Mouse (Mus musculus): ENCODE measurements around the gene Btbd7.

Btbd7 gene

GRCm38 (mm10) chr12:102784899-102785592 lies 93.2 kb downstream of the Btbd7 start:
- DNase-seq (ENCODE audit: extremely low read depth, low read depth, low spot score), result no peak

GRCm38 (mm10) chr12:102782841-102783240 lies 95.4 kb downstream of the Btbd7 start:
- DNase-seq (ENCODE audit: extremely low read depth, low read depth, low spot score), result no peak

- DNase-seq (ENCODE audit: extremely low read depth, low read depth, low spot score), result no peak
Observed at GRCm38 (mm10) chr12:102779452-102779851, 98.8 kb downstream of the Btbd7 start.

GRCm38 (mm10) chr12:102778151-102778550 lies 100.1 kb downstream of the Btbd7 start:
- DNase-seq (ENCODE audit: extremely low read depth, low read depth, low spot score), result no peak

- no peak for DNase-seq (ENCODE audit: extremely low read depth, low read depth, low spot score)
Observed at GRCm38 (mm10) chr12:102776035-102776434, 102.2 kb downstream of the Btbd7 start.

- DNase-seq (ENCODE audit: extremely low read depth, low read depth, low spot score), result no peak
Observed at GRCm38 (mm10) chr12:102772676-102773075, 105.6 kb downstream of the Btbd7 start.

- no peak for DNase-seq (ENCODE audit: extremely low read depth, low read depth, low spot score)
Observed at GRCm38 (mm10) chr12:102771601-102772000, 106.7 kb downstream of the Btbd7 start.

- DNase-seq (ENCODE audit: extremely low read depth, low read depth, low spot score), result no peak
Observed at GRCm38 (mm10) chr12:102769000-102769399, 109.3 kb downstream of the Btbd7 start.

- no peak for DNase-seq (ENCODE audit: extremely low read depth, low read depth, low spot score)
Observed at GRCm38 (mm10) chr12:102763696-102764095, 114.6 kb downstream of the Btbd7 start.

GRCm38 (mm10) chr12:102761668-102762067 lies 116.6 kb downstream of the Btbd7 start:
- DNase-seq (ENCODE audit: extremely low read depth, low read depth, low spot score), result no peak

GRCm38 (mm10) chr12:102758936-102759335 lies 119.3 kb downstream of the Btbd7 start:
- no peak for DNase-seq (ENCODE audit: extremely low read depth, low read depth, low spot score)

GRCm38 (mm10) chr12:102758403-102758756 lies 119.9 kb downstream of the Btbd7 start, which contains the start of gene Gm20604:
Gene Gm20604, minus strand, starts transcription at chr12:102758672.
- no peak for DNase-seq (ENCODE audit: extremely low read depth, low read depth, low spot score)

GRCm38 (mm10) chr12:102757689-102758402 lies 120.4 kb downstream of the Btbd7 start, which contains the start of the genes Gm28051, Gon7 and Ubr7:
Gene Gm28051, minus strand, starts transcription at chr12:102757765.
Gene Gon7, minus strand, starts transcription at chr12:102757803.
Gene Ubr7, plus strand, starts transcription at chr12:102757967.
- peak; percentile 75 for DNase-seq (ENCODE audit: extremely low read depth, low read depth, low spot score)

GRCm38 (mm10) chr12:102757055-102757688 lies 121.1 kb downstream of the Btbd7 start:
- no peak for DNase-seq (ENCODE audit: extremely low read depth, low read depth, low spot score)

- no peak for DNase-seq (ENCODE audit: extremely low read depth, low read depth, low spot score)
Observed at GRCm38 (mm10) chr12:102756304-102756703, 122.0 kb downstream of the Btbd7 start.

- DNase-seq (ENCODE audit: extremely low read depth, low read depth, low spot score), result no peak
Observed at GRCm38 (mm10) chr12:102748256-102748655, 130.0 kb downstream of the Btbd7 start.

GRCm38 (mm10) chr12:102744839-102745238 lies 133.4 kb downstream of the Btbd7 start:
- DNase-seq (ENCODE audit: extremely low read depth, low read depth, low spot score), result no peak

GRCm38 (mm10) chr12:102743589-102744574 lies 134.4 kb downstream of the Btbd7 start, which contains the start of the genes Moap1 and Tmem251:
Gene Moap1, minus strand, starts transcription at chr12:102743661.
Gene Tmem251, plus strand, starts transcription at chr12:102743762.
- DNase-seq (ENCODE audit: extremely low read depth, low read depth, low spot score), result no peak

GRCm38 (mm10) chr12:102743036-102743588 lies 135.2 kb downstream of the Btbd7 start:
- DNase-seq (ENCODE audit: extremely low read depth, low read depth, low spot score), result no peak

- DNase-seq (ENCODE audit: extremely low read depth, low read depth, low spot score), result no peak
Observed at GRCm38 (mm10) chr12:102742056-102742455, 136.2 kb downstream of the Btbd7 start.

Measured in fat pad, adult 2 months (tissue).